Mouse (Mus musculus): ENCODE measurements at regions not wholly inside any gene's neighbourhood (a gene's known extent, or its start where the extent isn't known, plus 50 kb on each side); places are given as distances from the start of the nearest gene placed in this dataset.
"Not testable (repeated sequence)": the region's sequence is repeated elsewhere in the genome, so short reads cannot be mapped to it uniquely, and the experiment has no call there.

DNA sequence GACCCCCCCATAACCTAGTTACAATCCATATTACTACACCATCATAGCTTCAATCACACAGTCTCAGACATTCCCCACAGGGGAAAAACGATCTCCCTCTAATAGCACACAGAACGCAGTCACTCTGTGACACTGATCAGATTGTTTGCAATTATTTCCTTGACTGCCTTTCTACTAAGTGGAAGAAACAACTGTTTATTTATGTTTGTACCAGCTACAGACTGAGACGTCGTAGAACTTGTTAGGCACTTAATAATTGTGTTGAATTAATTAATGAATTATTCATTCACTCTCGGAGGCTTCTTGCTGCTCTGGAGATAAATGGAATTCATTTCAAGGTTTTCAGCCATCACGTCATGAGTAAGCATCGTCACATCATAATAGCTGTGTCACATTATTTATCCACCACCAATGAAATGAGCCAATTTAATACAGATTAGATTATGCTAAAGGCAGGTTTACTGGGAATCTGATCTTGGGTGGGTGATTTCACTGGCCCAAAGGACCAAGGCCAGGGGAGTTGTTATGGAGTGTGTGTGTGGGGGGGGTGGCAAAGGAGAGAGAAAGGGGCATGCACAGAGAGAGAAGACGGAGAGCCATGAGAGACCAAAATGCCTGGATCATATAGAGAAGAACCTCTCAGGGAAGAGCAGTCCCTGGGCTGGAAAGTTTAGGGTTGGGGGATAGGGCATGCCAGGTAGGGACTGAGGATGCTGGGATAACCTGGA lies 355.7 kb upstream of the Zwint start:
- Histone ChIP-seq H3K4me3 (replicated peaks) (no peak overlapping the region), H3K9me3 (replicated peaks) (no peaks in the 10 kb centered on the region), H3K27me3 (no peaks in the 10 kb centered on the region), H3K27ac (no peak overlapping the region), H3K4me1 (no peaks in the 10 kb centered on the region), H3K9ac (no peak overlapping the region), H3K36me3 (no peaks in the 10 kb centered on the region), H3K4me2 (no peak overlapping the region)
- WGBS = 79% methylated on average over 8 of the region's 8 CpGs
- no peak for ATAC-seq (replicated peaks; ENCODE audit: low FRiP score)

DNA sequence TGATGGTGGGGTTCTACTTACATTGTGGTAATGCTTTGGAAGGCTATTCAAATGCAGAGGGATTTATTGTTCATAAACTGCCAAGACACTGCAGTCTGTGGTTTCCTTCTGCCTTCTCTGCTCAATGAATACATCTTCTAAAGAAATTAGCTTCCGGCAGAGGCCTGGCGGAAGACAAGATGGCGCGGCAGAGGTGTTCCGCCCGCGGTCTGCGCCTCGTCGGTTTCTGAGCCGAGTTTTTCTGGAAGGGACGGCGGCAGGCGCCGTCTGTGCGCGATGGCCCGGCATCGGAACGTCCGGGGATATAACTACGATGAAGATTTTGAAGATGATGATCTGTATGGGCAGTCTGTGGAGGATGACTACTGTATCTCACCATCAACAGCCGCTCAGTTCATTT lies 345.6 kb upstream of the Zwint start:
- WGBS = 95% methylated on average over 23 of the region's 23 CpGs
- ATAC-seq (replicated peaks; ENCODE audit: low FRiP score); H3K36me3 ChIP-seq; H3K4me1 ChIP-seq; H3K27me3 ChIP-seq; H3K4me3 ChIP-seq (replicated peaks); H3K9ac ChIP-seq; H3K4me2 ChIP-seq; H3K9me3 ChIP-seq (replicated peaks); H3K27ac ChIP-seq: not testable (repeated sequence)

DNA sequence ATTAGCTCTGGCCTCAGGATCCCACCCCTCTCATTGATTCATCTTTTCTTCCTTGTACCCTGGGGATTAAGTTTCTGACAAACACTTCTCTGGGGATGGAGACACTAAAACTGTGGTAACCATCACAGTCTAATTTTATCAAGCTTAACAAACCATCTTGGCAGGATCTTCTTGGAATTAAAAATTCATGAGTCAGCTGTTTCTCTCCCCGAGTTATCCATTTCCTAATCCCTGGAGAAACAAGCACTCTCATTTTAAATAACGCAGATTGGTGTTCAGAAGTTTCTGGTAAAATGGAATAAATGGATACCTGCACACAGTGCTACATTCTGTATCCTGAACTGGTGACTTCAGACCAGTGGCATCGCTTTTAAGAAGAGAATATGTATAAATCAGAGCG lies 336.3 kb upstream of the Zwint start:
- no peak for ATAC-seq (replicated peaks; ENCODE audit: low FRiP score)
- Histone ChIP-seq H3K4me3 (replicated peaks) (no peak overlapping the region), H3K4me2 (no peak overlapping the region), H3K4me1 (no peaks in the 10 kb centered on the region), H3K9ac (no peak overlapping the region), H3K9me3 (replicated peaks) (no peaks in the 10 kb centered on the region), H3K27me3 (no peaks in the 10 kb centered on the region), H3K27ac (no peak overlapping the region), H3K36me3 (no peaks in the 10 kb centered on the region)
- 85% methylated on average over 4 of the region's 4 CpGs for WGBS

- WGBS = 50% methylated on average over 4 of the region's 4 CpGs
- no peak for ATAC-seq (replicated peaks; ENCODE audit: low FRiP score)
Measured at GRCm38 (mm10) chr10:72320307-72320706, 334.3 kb upstream of the Zwint start.

GRCm38 (mm10) chr10:72326624-72327023 lies 328.0 kb upstream of the Zwint start:
- Histone ChIP-seq H3K27me3 (no peaks in the 10 kb centered on the region), H3K36me3 (no peaks in the 10 kb centered on the region), H3K4me3 (replicated peaks) (no peak overlapping the region), H3K4me2 (no peak overlapping the region), H3K4me1 (no peaks in the 10 kb centered on the region), H3K27ac (no peak overlapping the region), H3K9me3 (replicated peaks) (no peaks in the 10 kb centered on the region), H3K9ac (no peak overlapping the region)
- no peak for ATAC-seq (replicated peaks; ENCODE audit: low FRiP score)
- WGBS = 56% methylated on average over 4 of the region's 4 CpGs

More at GRCm38 (mm10) chr10:72320307-72320706, 334.3 kb upstream of the Zwint start:
- H3K27ac ChIP-seq = no peak overlapping the region
- no peaks in the 10 kb centered on the region for H3K4me1 ChIP-seq
- no peaks in the 10 kb centered on the region for H3K9me3 ChIP-seq (replicated peaks)
- H3K9ac ChIP-seq = no peak overlapping the region
- H3K27me3 ChIP-seq = no peaks in the 10 kb centered on the region
- H3K36me3 ChIP-seq = no peaks in the 10 kb centered on the region
- no peak overlapping the region for H3K4me3 ChIP-seq (replicated peaks)
- no peak overlapping the region for H3K4me2 ChIP-seq

DNA sequence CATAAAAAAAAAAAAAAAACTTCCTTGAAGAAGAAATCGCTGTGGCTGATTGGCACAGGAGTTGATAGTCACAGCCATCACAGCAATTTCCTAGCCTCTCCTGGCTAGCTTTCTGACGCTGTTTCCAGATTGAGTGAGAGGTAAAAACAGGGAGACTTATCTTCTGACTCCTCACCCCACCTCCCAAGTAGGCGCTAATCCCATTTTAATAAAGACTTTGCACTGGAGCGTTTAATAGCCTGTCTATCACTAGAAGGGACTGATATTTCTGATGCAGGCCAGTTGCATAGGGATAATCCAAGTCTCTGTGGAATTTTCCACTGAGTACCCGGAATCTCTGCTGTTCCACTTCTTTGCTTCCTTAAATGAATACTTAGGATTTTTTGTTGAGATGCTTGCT lies 307.4 kb upstream of the Zwint start:
- no peak overlapping the region for H3K4me3 ChIP-seq (replicated peaks)
- no peak overlapping the region for H3K4me2 ChIP-seq
- no peaks in the 10 kb centered on the region for H3K4me1 ChIP-seq
- H3K9me3 ChIP-seq (replicated peaks) = no peaks in the 10 kb centered on the region
- H3K27ac ChIP-seq = no peak overlapping the region
- H3K36me3 ChIP-seq = no peaks in the 10 kb centered on the region
- no peaks in the 10 kb centered on the region for H3K27me3 ChIP-seq
- no peak overlapping the region for H3K9ac ChIP-seq
- no peak for ATAC-seq (replicated peaks; ENCODE audit: low FRiP score)
- WGBS = 77% methylated on average over 5 of the region's 5 CpGs

DNA sequence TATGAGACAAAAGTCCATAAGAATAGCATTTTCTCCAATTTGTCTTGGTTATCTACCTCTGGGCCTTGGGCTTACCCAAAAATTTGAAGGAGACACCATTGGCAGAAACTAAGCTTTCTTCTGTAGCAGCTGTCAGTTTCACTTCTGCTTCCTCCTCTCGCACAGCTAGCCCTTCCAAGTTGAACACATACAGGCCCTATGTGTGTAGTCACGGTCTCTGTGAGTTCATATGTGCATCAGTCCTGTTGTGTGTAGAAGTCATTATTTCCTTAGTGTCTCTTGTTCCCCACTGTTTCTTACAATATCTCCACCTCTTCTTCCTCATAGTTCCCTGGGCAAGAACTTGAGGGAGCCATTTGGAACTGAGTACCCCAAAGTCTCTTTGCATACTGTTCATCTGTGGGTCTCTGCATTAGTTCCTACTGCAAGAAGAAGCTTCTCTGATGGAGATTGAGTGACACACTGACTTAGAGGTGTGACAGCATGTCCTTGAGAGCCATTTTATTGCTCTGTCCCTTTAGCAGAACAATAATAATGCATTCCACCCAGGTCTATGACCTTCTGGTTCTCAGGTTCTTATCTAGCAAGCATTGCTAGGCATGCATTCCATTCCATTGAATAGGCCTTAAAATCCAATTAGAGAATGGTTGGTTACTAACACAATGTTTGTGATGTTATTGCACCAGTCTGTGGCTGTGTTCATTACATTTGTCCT lies 306.5 kb upstream of the Zwint start:
- no peaks in the 10 kb centered on the region for H3K36me3 ChIP-seq
- no peaks in the 10 kb centered on the region for H3K4me1 ChIP-seq
- H3K9me3 ChIP-seq (replicated peaks) = no peaks in the 10 kb centered on the region
- no peak for ATAC-seq (replicated peaks; ENCODE audit: low FRiP score)
- H3K4me2 ChIP-seq = no peak overlapping the region
- H3K4me3 ChIP-seq (replicated peaks) = no peak overlapping the region
- H3K27me3 ChIP-seq = no peaks in the 10 kb centered on the region
- H3K27ac ChIP-seq = no peak overlapping the region
- 87% methylated on average over 2 of the region's 2 CpGs for WGBS
- H3K9ac ChIP-seq = no peak overlapping the region

- no peaks in the 10 kb centered on the region for H3K4me1 ChIP-seq
Measured at GRCm38 (mm10) chr10:72352810-72353209, 301.8 kb upstream of the Zwint start.

GRCm38 (mm10) chr10:72353515-72353914 lies 301.1 kb upstream of the Zwint start:
- no peak overlapping the region for H3K4me3 ChIP-seq (replicated peaks)
- H3K27ac ChIP-seq = no peak overlapping the region
- H3K27me3 ChIP-seq = no peaks in the 10 kb centered on the region
- no peaks in the 10 kb centered on the region for H3K9me3 ChIP-seq (replicated peaks)
- H3K36me3 ChIP-seq = no peaks in the 10 kb centered on the region
- H3K4me2 ChIP-seq = no peak overlapping the region
- WGBS = 80% methylated on average over 2 of the region's 2 CpGs
- no peak for ATAC-seq (replicated peaks; ENCODE audit: low FRiP score)
- no peaks in the 10 kb centered on the region for H3K4me1 ChIP-seq
- no peak overlapping the region for H3K9ac ChIP-seq

More at GRCm38 (mm10) chr10:72352810-72353209, 301.8 kb upstream of the Zwint start:
- H3K9me3 ChIP-seq (replicated peaks) = no peaks in the 10 kb centered on the region
- H3K9ac ChIP-seq = no peak overlapping the region
- no peak overlapping the region for H3K4me2 ChIP-seq
- H3K27me3 ChIP-seq = no peaks in the 10 kb centered on the region
- H3K27ac ChIP-seq = no peak overlapping the region
- H3K36me3 ChIP-seq = no peaks in the 10 kb centered on the region
- no peak for ATAC-seq (replicated peaks; ENCODE audit: low FRiP score)
- H3K4me3 ChIP-seq (replicated peaks) = no peak overlapping the region

- no peaks in the 10 kb centered on the region for H3K27me3 ChIP-seq
- no peaks in the 10 kb centered on the region for H3K4me1 ChIP-seq
- no peaks in the 10 kb centered on the region for H3K9me3 ChIP-seq (replicated peaks)
- H3K36me3 ChIP-seq = no peaks in the 10 kb centered on the region
- no peak overlapping the region for H3K4me2 ChIP-seq
- peak; percentile 97 for ATAC-seq (replicated peaks; ENCODE audit: low FRiP score)
- no peak overlapping the region for H3K4me3 ChIP-seq (replicated peaks)
- no peak overlapping the region for H3K27ac ChIP-seq
- WGBS = 32% methylated on average over 1 of the region's 1 CpGs
- H3K9ac ChIP-seq = no peak overlapping the region
Measured at GRCm38 (mm10) chr10:72383351-72383750, 271.3 kb upstream of the Zwint start.

GRCm38 (mm10) chr10:72384826-72385225 lies 269.8 kb upstream of the Zwint start:
- Histone ChIP-seq H3K4me2 (no peak overlapping the region), H3K36me3 (no peaks in the 10 kb centered on the region), H3K9me3 (replicated peaks) (no peaks in the 10 kb centered on the region), H3K9ac (no peak overlapping the region), H3K4me3 (replicated peaks) (no peak overlapping the region), H3K27ac (no peak overlapping the region), H3K27me3 (no peaks in the 10 kb centered on the region), H3K4me1 (no peaks in the 10 kb centered on the region)
- 35% methylated on average over 1 of the region's 1 CpGs for WGBS
- ATAC-seq (replicated peaks; ENCODE audit: low FRiP score) = no peak

DNA sequence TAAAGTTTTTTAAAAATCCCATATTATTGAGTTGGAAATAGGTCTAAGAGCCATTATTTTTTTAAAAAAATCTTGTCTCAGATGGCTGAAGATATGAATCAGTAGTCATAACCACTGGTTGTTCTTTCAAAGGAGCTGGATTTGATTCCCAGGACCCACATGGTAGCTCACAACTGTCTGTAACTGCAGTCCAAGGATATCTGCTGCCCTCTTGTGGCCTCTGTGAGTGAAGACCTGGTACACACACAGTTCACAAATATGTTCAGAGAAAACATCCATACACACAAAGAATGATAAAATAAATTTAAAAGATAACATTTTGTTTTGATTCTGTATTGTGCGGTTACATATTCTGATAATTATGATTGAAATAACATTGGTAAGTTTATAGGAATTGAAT lies 263.2 kb upstream of the Zwint start:
- no peak overlapping the region for H3K4me3 ChIP-seq (replicated peaks)
- no peak overlapping the region for H3K27ac ChIP-seq
- ATAC-seq (replicated peaks; ENCODE audit: low FRiP score) = no peak
- WGBS = 96% methylated on average over 1 of the region's 1 CpGs
- no peak overlapping the region for H3K4me2 ChIP-seq
- no peaks in the 10 kb centered on the region for H3K4me1 ChIP-seq
- H3K27me3 ChIP-seq = no peaks in the 10 kb centered on the region
- H3K9ac ChIP-seq = no peak overlapping the region
- no peaks in the 10 kb centered on the region for H3K9me3 ChIP-seq (replicated peaks)
- H3K36me3 ChIP-seq = no peaks in the 10 kb centered on the region

Data from kidney, embryonic 15.5 days (tissue).